Mouse (Mus musculus) olfactory bulb, adult 2 months (tissue): Measurements from ENCODE around the gene Ovol1. TPM values are rescaled to one million over a fixed set of nuclear protein-coding genes. Genes with fewer than 3 reads are reported as not detected.

Experiments used
- H3K27ac ChIP-seq: fragments of 200-500 bp; 2 replicates; pipeline ENCODE4 v1.5.1; 2012; ENCODE audit warnings: low read depth, low read length; ENCODE audit not compliant: insufficient read depth
- H3K4me1 ChIP-seq: fragments of 200-500 bp; 2 replicates; pipeline ENCODE4 v1.6.1; 2012; ENCODE audit warnings: low read length; ENCODE audit not compliant: control insufficient read depth, insufficient read depth
- H3K4me3 ChIP-seq: fragments of 200-500 bp; 2 replicates; pipeline ENCODE4 v1.5.1; 2012; ENCODE audit warnings: mild to moderate bottlenecking, low read depth, low read length, moderate library complexity; ENCODE audit not compliant: insufficient read depth
- CTCF ChIP-seq: fragments of 200-500 bp; IDR thresholded peaks from 2 replicates; pipeline ENCODE4 v1.5.1; 2012; ENCODE audit warnings: low read depth, mild to moderate bottlenecking, low read length, moderate library complexity; ENCODE audit not compliant: insufficient read depth
- POLR2A ChIP-seq: fragments of 200-500 bp; IDR thresholded peaks from 2 replicates; pipeline ENCODE4 v1.6.1; 2012; ENCODE audit warnings: mild to moderate bottlenecking, low read depth, low read length, moderate library complexity; ENCODE audit not compliant: insufficient read depth
- WGBS: fragments of 180-500 bp; shearing (Covaris S2); methylation state at CpG from one replicate; pipeline ENCODE4 v1.1.7; 2018; 5-methylcytosine and 5-hydroxymethylcytosine counted together
- polyA plus RNA-seq: library from polyadenylated mRNA; stranded (reverse); fragments of >200 nt; gene quantifications from 2 replicates; pipeline ENCODE4 v1.2.4, GENCODE M21; 2012; ENCODE audit warnings: low replicate concordance; ENCODE audit not compliant: missing spikeins, insufficient read depth, insufficient read length

Ovol1 gene
- polyA plus RNA-seq, 1 experiment = not detected

GRCm38 (mm10) chr19:5601752-5602541 is 41.5 kb upstream of the Ovol1 start, which contains the start of gene Rnaseh2c:
Gene Rnaseh2c (plus strand): TSS chr19:5601873.
- TF ChIP-seq CTCF = no peak
- TF ChIP-seq POLR2A = no peak; the same call in 1 of the 2 replicates
- Histone ChIP-seq H3K4me3 (peak within 1 kb of the TSS; percentile 84), H3K4me1 (peaks cover 13% of the 10 kb centered on the region), H3K27ac (peak within 1 kb of the TSS; percentile 50; the same call in 1 of the 2 replicates)
- under 1% methylated on average over 57 of the region's 64 CpGs for WGBS

- H3K27ac ChIP-seq = no peak overlapping the region
- peaks cover 13% of the 10 kb centered on the region for H3K4me1 ChIP-seq
- TF ChIP-seq POLR2A = no peak
- TF ChIP-seq CTCF = no peak
- 72% methylated on average over 4 of the region's 4 CpGs for WGBS
- no peak overlapping the region for H3K4me3 ChIP-seq
These were observed 38.8 kb upstream of the Ovol1 start for GRCm38 (mm10) chr19:5599224-5599623.

GRCm38 (mm10) chr19:5591888-5592287 is 31.4 kb upstream of the Ovol1 start:
- no peak overlapping the region for H3K4me3 ChIP-seq
- H3K27ac ChIP-seq = no peak overlapping the region
- H3K4me1 ChIP-seq = no peaks in the 10 kb centered on the region
- WGBS = 93% methylated on average over 6 of the region's 6 CpGs
- TF ChIP-seq CTCF (no peak), POLR2A (no peak)

GRCm38 (mm10) chr19:5589159-5589558 is 28.7 kb upstream of the Ovol1 start:
- Histone ChIP-seq H3K27ac (no peak overlapping the region), H3K4me1 (no peaks in the 10 kb centered on the region), H3K4me3 (no peak overlapping the region)
- WGBS = 70% methylated on average over 9 of the region's 9 CpGs
- TF ChIP-seq POLR2A (no peak), CTCF (no peak)

GRCm38 (mm10) chr19:5581995-5582394 is 21.5 kb upstream of the Ovol1 start:
- TF ChIP-seq CTCF (no peak), POLR2A (no peak)
- no peak overlapping the region for H3K4me3 ChIP-seq
- no peak overlapping the region for H3K27ac ChIP-seq
- WGBS = 72% methylated on average over 2 of the region's 2 CpGs
- H3K4me1 ChIP-seq = no peaks in the 10 kb centered on the region

GRCm38 (mm10) chr19:5580776-5581175 is 20.3 kb upstream of the Ovol1 start:
- Histone ChIP-seq H3K4me1 (no peaks in the 10 kb centered on the region), H3K27ac (no peak overlapping the region), H3K4me3 (no peak overlapping the region)
- no peak for TF ChIP-seq CTCF
- no peak for TF ChIP-seq POLR2A
- WGBS = 87% methylated on average over 6 of the region's 6 CpGs

GRCm38 (mm10) chr19:5579971-5580370 is 19.5 kb upstream of the Ovol1 start:
- no peaks in the 10 kb centered on the region for H3K4me1 ChIP-seq
- WGBS = 72% methylated on average over 4 of the region's 4 CpGs
- H3K27ac ChIP-seq = no peak overlapping the region
- H3K4me3 ChIP-seq = no peak overlapping the region
- TF ChIP-seq POLR2A = no peak

GRCm38 (mm10) chr19:5575336-5575735 is 14.9 kb upstream of the Ovol1 start:
- H3K27ac ChIP-seq = no peak overlapping the region
- TF ChIP-seq POLR2A = no peak
- no peak for TF ChIP-seq CTCF
- H3K4me3 ChIP-seq = no peak overlapping the region
- WGBS = 100% methylated on average over 1 of the region's 1 CpGs
- peaks cover 4% of the 10 kb centered on the region; the same call in 1 of the 2 replicates for H3K4me1 ChIP-seq

GRCm38 (mm10) chr19:5572331-5573125 is 12.1 kb upstream of the Ovol1 start:
- TF ChIP-seq POLR2A = no peak
- TF ChIP-seq CTCF = no peak
- WGBS = 75% methylated on average over 19 of the region's 19 CpGs
- Histone ChIP-seq H3K27ac (no peak overlapping the region), H3K4me1 (peaks cover 13% of the 10 kb centered on the region), H3K4me3 (no peak overlapping the region)
